Mouse (Mus musculus) C2C12 (cell line): ENCODE measurements around the gene Wasf2. TPM values are rescaled to one million over a fixed set of nuclear protein-coding genes. Genes with fewer than 3 reads are reported as not detected.
A peak's percentile ranks its signal among the peaks of the same experiment; 100 is the strongest.

Experiments
- H3K27me3 ChIP-seq: one replicate; pipeline ENCODE4 v1.6.1; 2011; ENCODE audit not compliant: control insufficient read depth, insufficient read depth, insufficient read length
- H3K36me3 ChIP-seq: one replicate; pipeline ENCODE4 v1.6.1; 2011; ENCODE audit not compliant: control insufficient read depth, insufficient read depth
- H3K4me3 ChIP-seq: one replicate; pipeline ENCODE4 v1.5.1; 2011; ENCODE audit warnings: mild to moderate bottlenecking, control low read depth; ENCODE audit not compliant: poor library complexity, insufficient read depth, severe bottlenecking
- H3K79me2 ChIP-seq: one replicate; pipeline ENCODE4 v1.6.1; 2011; ENCODE audit not compliant: control insufficient read depth, insufficient read depth
- H3K79me3 ChIP-seq: one replicate; pipeline ENCODE4 v1.6.1; 2011; ENCODE audit warnings: low read depth, control low read depth
- H3ac ChIP-seq: one replicate; pipeline ENCODE3; 2011; ENCODE audit warnings: low read depth; ENCODE audit not compliant: control insufficient read depth, insufficient read length
- CEBPB ChIP-seq: IDR thresholded peaks from one replicate; pipeline ENCODE4 v1.6.1; 2011; ENCODE audit warnings: low read depth, mild to moderate bottlenecking, control low read depth, moderate library complexity
- CTCF ChIP-seq: IDR thresholded peaks from one replicate; pipeline ENCODE4 v1.5.1; 2011; ENCODE audit not compliant: control insufficient read depth, insufficient read depth, insufficient read length
- FOSL1 ChIP-seq: IDR thresholded peaks from one replicate; pipeline ENCODE4 v1.8.0; 2011; ENCODE audit warnings: mild to moderate bottlenecking, low read length; ENCODE audit not compliant: poor library complexity, insufficient read depth, severe bottlenecking
- MAX ChIP-seq: IDR thresholded peaks from one replicate; pipeline ENCODE4 v1.6.1; 2011; ENCODE audit warnings: mild to moderate bottlenecking, control low read depth
- MYOD1 ChIP-seq: IDR thresholded peaks from one replicate; pipeline ENCODE4 v1.6.1; 2011; ENCODE audit warnings: low read depth; ENCODE audit not compliant: control insufficient read depth, insufficient read length
- MYOG ChIP-seq: IDR thresholded peaks from one replicate; pipeline ENCODE4 v1.6.1; 2011; ENCODE audit not compliant: control insufficient read depth, insufficient read length; ENCODE audit errors: extremely low read depth
- USF1 ChIP-seq: IDR thresholded peaks from one replicate; pipeline ENCODE4 v1.6.1; 2011; ENCODE audit warnings: low read depth, mild to moderate bottlenecking, control low read depth, moderate library complexity
- polyA plus RNA-seq: library from polyadenylated mRNA; unstranded; fragments of >200 nt; fragmentation: generic; extraction: Trizol; gene quantifications from one replicate; pipeline ENCODE4 v1.2.1, GENCODE M21; 2012; ENCODE audit warnings: missing spikeins

Wasf2 gene
- polyA plus RNA-seq, 1 experiment: 52.1 TPM

DNA sequence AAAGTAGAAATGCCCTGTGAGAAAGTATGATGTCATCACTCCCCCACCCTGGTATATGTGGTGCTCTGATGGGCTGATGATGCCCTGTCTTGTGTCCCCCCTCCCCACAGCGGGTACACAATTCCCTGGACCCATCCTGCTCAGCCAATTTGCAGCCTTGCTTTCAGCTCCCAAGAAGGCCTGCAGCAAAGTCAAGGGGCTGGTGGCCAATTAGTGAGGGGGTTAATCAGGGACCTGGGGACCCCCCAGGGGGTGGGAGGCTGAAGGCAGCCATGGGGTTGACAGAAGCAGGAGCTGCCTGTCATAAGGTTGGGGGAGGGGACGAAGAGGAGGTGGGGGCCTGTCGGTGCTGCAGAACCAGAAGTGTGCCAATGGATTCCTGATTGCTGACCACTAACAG, 73.3 kb downstream of the Wasf2 start:
- TF ChIP-seq MYOG: no peak
- no peak for TF ChIP-seq USF1
- no peak for TF ChIP-seq CTCF
- no peak for TF ChIP-seq MAX
- TF ChIP-seq FOSL1: no peak
- TF ChIP-seq CEBPB: no peak
- TF ChIP-seq MYOD1: no peak
- Histone ChIP-seq H3K79me3 (no peaks in the 10 kb centered on the region), H3K27me3 (no peaks in the 10 kb centered on the region), H3ac (no peak overlapping the region), H3K36me3 (no peaks in the 10 kb centered on the region), H3K4me3 (no peak overlapping the region), H3K79me2 (no peaks in the 10 kb centered on the region)

DNA sequence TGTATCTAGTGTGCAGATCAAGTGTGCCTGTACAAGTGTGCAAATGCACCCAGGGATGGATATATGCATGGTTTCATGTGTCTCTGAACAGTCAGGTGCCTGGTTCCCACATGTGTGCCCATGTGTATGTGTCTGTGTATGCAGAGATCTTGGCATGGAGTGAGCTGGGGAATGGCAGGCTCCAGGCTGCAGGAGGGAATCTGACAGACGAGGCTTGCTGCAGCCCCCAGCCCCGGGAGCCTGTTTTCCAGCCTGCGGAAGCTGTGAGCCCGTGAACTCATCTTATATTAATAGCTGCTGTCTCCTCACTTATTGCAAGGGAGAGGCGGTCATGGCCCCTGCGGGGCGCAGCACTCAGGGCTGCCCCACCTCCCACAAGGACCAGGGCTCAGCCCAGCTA, 74.1 kb downstream of the Wasf2 start:
- H3K79me3 ChIP-seq: no peaks in the 10 kb centered on the region
- no peak for TF ChIP-seq CEBPB
- no peak for TF ChIP-seq CTCF
- no peak for TF ChIP-seq MYOD1
- no peak for TF ChIP-seq MYOG
- no peak for TF ChIP-seq USF1
- TF ChIP-seq FOSL1: no peak
- no peak for TF ChIP-seq MAX
- no peak overlapping the region for H3ac ChIP-seq
- H3K36me3 ChIP-seq: no peaks in the 10 kb centered on the region
- no peaks in the 10 kb centered on the region for H3K79me2 ChIP-seq
- no peak overlapping the region for H3K4me3 ChIP-seq
- H3K27me3 ChIP-seq: no peaks in the 10 kb centered on the region

- no peaks in the 10 kb centered on the region for H3K36me3 ChIP-seq
- H3ac ChIP-seq: no peak overlapping the region
- no peaks in the 10 kb centered on the region for H3K79me2 ChIP-seq
- no peak for TF ChIP-seq MAX
- peak; percentile 76 for TF ChIP-seq CTCF
- no peak for TF ChIP-seq CEBPB
- H3K27me3 ChIP-seq: no peaks in the 10 kb centered on the region
- no peaks in the 10 kb centered on the region for H3K79me3 ChIP-seq
- H3K4me3 ChIP-seq: no peak overlapping the region
These were observed 79.1 kb downstream of the Wasf2 start for GRCm38 (mm10) chr4:133209366-133209765.

DNA sequence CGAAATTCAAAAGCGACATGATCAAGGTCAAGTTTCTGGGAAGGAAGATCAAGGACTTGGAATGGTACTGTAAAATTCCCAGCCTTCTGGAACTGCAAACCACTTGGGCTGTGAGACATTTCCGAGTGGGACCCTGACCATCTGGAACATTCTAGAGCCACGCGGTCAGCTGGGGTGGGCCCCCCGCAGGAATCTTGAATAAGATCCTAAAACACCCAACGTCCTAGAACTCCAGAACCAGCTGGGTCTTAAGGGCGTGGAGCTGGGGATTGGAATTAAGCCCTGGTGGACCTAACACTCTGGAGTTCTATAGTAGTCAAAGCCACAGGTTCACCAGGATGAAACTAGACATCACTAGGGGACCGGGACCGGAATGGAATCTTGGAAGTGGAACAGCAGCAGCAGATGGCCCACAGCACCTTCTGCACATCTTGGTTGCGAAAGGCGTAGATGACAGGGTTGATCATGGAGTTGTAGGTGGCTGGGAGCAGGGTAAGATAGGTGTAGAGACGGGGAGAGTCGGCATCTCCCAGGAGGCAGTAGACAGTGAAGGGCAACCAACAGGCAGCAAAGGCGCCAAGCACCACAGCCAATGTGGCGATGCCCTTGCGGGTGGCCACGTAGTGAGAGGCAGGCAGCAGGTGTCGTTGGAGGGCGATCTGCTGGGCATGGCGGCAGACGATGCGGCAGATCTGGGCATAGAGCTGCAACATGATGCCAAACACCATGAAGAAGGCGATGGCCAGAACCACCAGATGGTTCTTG, 79.9 kb downstream of the Wasf2 start:
- Histone ChIP-seq H3K79me3 (no peaks in the 10 kb centered on the region), H3ac (no peak overlapping the region), H3K4me3 (no peak overlapping the region), H3K79me2 (no peaks in the 10 kb centered on the region), H3K36me3 (no peaks in the 10 kb centered on the region), H3K27me3 (no peaks in the 10 kb centered on the region)
- TF ChIP-seq USF1: no peak
- TF ChIP-seq CEBPB: no peak
- no peak for TF ChIP-seq FOSL1
- TF ChIP-seq CTCF: no peak
- no peak for TF ChIP-seq MYOD1

DNA sequence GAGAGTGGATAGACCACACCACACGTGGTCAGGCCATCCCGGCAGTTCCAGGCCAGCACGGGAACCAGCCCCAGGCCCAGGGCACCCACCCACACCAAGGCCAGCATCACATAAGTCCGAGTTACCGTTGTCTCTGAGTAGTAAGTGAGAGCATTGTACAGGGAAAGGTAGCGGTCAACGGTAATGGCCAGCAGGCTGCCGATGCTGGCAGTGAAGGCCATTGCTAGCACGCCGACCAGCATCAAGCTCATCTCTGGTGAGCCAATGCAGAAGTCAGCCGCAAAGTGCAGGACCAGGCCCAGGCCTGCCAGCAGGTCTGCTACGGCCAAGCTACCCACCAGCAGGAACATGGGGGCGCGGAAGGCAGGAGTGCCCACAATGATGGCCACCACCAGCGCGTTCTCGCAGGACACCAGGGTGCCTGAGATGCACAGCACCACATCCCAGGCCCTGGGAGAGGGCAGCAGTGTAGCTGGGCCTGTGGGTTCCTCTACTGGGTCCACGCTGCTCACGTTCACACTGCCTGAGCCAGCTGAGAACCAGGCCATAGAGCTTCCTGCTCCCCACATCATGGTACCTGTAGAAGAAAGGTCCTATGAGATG, 80.6 kb downstream of the Wasf2 start:
- Histone ChIP-seq H3K36me3 (no peaks in the 10 kb centered on the region), H3ac (no peak overlapping the region), H3K79me2 (no peaks in the 10 kb centered on the region), H3K4me3 (no peak overlapping the region), H3K27me3 (no peaks in the 10 kb centered on the region), H3K79me3 (no peaks in the 10 kb centered on the region)
- TF ChIP-seq CTCF (no peak), MAX (no peak), FOSL1 (no peak), CEBPB (no peak), USF1 (no peak), MYOG (no peak), MYOD1 (no peak)

DNA sequence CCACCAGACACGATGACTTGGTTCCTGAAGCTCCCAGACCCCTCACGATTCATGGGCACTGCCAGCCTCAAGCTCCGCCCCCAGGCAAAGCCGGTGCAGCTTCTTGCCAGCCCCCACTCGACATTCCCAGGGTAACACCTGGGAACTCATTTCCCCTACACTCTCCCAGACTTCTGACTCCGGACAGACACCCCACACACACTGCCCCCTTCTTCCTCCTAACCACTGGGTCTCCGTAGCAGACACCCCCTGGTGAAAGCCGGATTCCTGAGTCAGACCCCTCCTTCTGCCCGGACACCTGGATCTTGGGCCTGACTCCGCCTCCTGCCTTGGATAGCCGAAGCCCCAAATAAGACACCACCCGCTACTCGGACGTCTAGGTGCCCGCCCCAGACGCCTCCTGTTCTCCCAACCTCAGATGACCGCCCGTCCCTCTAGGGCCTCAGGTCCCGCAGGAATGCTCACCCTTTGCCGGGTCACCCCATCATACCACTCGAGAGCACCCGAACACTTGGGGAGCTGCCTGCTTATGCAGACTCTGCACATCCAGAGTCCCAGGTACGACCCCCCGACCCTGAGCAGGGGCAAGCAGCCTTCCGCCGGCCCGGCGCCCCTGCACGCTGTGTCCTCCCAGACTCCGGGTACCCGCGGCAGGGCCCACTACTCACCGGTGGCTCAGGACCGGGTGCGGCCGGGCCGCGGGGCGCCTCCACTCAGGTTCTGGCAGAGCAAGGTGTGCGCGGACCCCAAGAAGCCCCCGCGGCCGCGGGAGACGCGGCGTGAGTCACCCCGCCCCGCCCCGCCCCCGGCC, 81.7 kb downstream of the Wasf2 start, which contains the start of the genes Cd164l2 and Gpr3:
Cd164l2 (plus strand) TSS at position 381 of the 811 bp plus-strand sequence.
Gpr3 (minus strand) TSS at position 786 of the 811 bp plus-strand sequence.
- no peak for TF ChIP-seq USF1
- TF ChIP-seq FOSL1: no peak
- no peak for TF ChIP-seq CEBPB
- no peak for TF ChIP-seq MAX
- TF ChIP-seq CTCF: no peak
- TF ChIP-seq MYOD1: no peak
- no peak for TF ChIP-seq MYOG
- H3K27me3 ChIP-seq: no peaks in the 10 kb centered on the region
- peak within 1 kb of the TSS; percentile 86 for H3ac ChIP-seq
- H3K79me3 ChIP-seq: no peaks in the 10 kb centered on the region
- H3K79me2 ChIP-seq: no peaks in the 10 kb centered on the region
- no peaks in the 10 kb centered on the region for H3K36me3 ChIP-seq
- peak within 1 kb of the TSS; percentile 34 for H3K4me3 ChIP-seq
